Mouse (Mus musculus): ENCODE measurements around the gene Cnpy3. TPM values are rescaled to one million over a fixed set of nuclear protein-coding genes. Genes with fewer than 3 reads are reported as not detected.

Gene Cnpy3
- polyA plus RNA-seq, 2 experiments, result 67.3 to 69.3 TPM

DNA sequence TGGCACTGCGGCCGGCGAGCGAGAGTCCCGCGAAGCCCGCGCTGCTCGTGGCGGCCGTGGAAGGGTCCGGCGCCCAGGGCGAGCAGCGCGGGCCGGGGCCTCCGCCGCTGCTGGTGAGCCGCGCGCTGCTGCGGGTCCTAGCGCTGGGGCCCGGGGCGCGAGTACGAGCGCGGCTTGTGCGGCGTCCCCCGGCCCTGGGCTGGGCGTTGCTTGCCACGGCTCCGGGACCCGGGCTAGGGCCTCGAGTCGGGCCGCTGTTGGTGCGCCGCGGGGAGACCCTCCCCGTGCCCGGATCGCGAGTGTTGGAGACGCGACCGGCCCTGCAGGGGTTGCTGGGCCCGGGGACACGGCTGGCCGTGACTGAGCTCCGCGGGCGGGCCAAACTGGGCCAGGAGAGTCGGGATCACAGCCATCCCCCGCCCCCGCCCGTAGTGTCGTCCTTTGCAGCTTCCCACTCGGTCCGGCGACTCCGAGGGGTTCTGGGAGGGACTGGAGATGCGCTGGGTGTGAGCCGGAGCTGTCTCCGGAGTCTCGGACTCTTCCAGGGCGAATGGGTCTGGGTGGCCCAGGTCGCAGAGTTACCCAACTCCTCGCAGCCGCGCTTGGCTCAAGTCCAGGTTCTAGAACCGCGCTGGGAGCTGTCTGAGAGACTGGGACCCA lies 40.3 kb downstream of the Cnpy3 start:
- H3K4me2 ChIP-seq (replicated peaks; ENCODE audit: low read depth, low read length, severe bottlenecking), result peak overlapping the region; percentile 97
- peaks cover 7% of the 10 kb centered on the region for H3K4me1 ChIP-seq (ENCODE audit: control insufficient read depth, insufficient read depth, low read length)
- peak overlapping the region; percentile 88 for H3K9ac ChIP-seq (ENCODE audit: low read depth, low read length, severe bottlenecking)
- peak overlapping the region; percentile 58 for H3K27ac ChIP-seq (replicated peaks; ENCODE audit: low read depth, low read length)
- peaks cover 25% of the 10 kb centered on the region for H3K36me3 ChIP-seq (ENCODE audit: control insufficient read depth, insufficient read depth, low read length)
- DNase-seq (ENCODE audit: low spot score) (no peak), ATAC-seq (ENCODE audit: low FRiP score, low read depth) (peak; percentile 47)
- no peak for TF ChIP-seq POLR2A (IDR thresholded peaks at IDR 0.05; ENCODE audit: borderline replicate concordance, extremely low read depth, insufficient read depth, insufficient read length)
- H3K9me3 ChIP-seq (ENCODE audit: control insufficient read depth, low read length), result no peaks in the 10 kb centered on the region
- peak overlapping the region; percentile 99 for H3K4me3 ChIP-seq (replicated peaks; ENCODE audit: low read length)
- no peaks in the 10 kb centered on the region for H3K27me3 ChIP-seq (ENCODE audit: control insufficient read depth, insufficient read depth, low read length)
- 1% methylated on average over 37 of the region's 76 CpGs for WGBS

DNA sequence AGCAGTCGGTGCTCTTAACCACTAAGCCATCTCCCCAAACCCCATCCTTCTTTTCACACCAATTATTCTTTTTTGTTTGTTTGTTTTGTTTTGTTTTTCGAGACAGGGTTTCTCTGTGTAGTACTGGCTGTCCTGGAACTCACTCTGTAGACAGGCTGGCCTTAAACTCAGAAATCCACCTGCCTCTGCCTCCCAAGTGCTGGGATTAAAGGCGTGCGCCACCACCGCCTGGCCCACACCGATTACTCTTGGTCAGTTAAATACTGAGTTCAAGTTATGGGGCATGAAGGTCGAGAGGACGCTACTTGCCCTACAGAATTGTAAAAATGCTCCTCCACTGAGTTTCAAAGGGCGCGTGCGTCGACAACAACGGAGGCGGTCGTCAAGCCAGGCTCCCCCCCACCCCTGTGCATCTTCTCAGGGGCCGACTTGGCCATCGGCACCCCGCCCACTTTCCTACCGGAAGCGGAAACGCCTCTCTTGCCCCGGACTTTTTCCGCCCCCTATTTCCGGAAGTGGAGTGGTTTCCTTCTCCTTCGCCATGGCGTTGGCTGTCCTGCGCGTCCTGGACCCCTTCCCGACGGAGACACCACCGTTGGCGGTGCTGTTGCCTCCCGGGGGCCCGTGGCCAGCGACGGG lies 40.9 kb downstream of the Cnpy3 start, which contains the start of gene Pex6:
Gene Pex6, plus strand, starts transcription at position 505 of the 639 bp plus-strand sequence.
- peaks cover 7% of the 10 kb centered on the region for H3K4me1 ChIP-seq (ENCODE audit: control insufficient read depth, insufficient read depth, low read length)
- peaks cover 19% of the 10 kb centered on the region for H3K36me3 ChIP-seq (ENCODE audit: control insufficient read depth, insufficient read depth, low read length)
- H3K9ac ChIP-seq (ENCODE audit: low read depth, low read length, severe bottlenecking), result peak within 1 kb of the TSS; percentile 88
- H3K27ac ChIP-seq (replicated peaks; ENCODE audit: low read depth, low read length), result peak within 1 kb of the TSS; percentile 58
- 7% methylated on average over 36 of the region's 36 CpGs for WGBS
- H3K9me3 ChIP-seq (ENCODE audit: control insufficient read depth, low read length), result no peaks in the 10 kb centered on the region
- TF ChIP-seq POLR2A (IDR thresholded peaks at IDR 0.05; ENCODE audit: borderline replicate concordance, extremely low read depth, insufficient read depth, insufficient read length), result peak; percentile 34; the same call in 1 of the 2 replicates
- H3K4me3 ChIP-seq (replicated peaks; ENCODE audit: low read length), result peak within 1 kb of the TSS; percentile 99
- no peaks in the 10 kb centered on the region for H3K27me3 ChIP-seq (ENCODE audit: control insufficient read depth, insufficient read depth, low read length)
- DNase-seq (ENCODE audit: low spot score), result peak; percentile 97
- peak; percentile 94 for ATAC-seq (ENCODE audit: low FRiP score, low read depth)
- peak within 1 kb of the TSS; percentile 97 for H3K4me2 ChIP-seq (replicated peaks; ENCODE audit: low read depth, low read length, severe bottlenecking)

DNA sequence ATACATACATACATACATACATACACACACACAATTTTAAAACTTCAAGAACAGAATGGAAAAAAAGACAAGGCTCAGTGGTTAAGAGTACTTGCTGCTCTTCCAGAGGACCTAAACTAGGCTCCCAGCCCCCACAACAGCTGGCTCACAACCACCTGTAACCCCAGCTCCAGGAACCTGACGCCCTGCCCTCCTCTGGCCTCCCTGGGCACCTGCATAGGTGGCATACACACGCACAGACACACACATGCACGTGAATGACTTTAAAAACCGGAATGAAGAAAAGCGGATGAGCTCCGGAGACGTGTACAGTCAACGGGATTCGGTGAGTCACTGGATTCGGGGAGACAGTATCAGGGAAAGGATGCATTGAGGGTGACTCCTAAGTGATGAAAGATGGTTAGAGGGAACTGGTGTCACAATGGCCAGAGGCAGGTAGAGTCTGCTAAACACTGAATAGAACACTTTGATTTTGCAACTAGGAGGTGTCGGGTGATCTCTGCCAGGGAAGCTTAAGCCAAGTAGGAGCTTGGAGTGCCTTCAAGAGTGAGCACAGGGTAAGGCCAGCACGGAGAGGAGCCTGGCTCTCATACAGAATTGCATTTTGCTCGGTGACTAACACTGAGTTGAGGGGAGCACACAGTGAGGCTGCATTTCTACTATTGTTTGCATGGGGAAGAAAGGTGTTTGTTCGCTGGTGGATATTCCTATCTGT lies 45.5 kb downstream of the Cnpy3 start:
- WGBS, result 92% methylated on average over 14 of the region's 14 CpGs
- TF ChIP-seq POLR2A (IDR thresholded peaks at IDR 0.05; ENCODE audit: borderline replicate concordance, extremely low read depth, insufficient read depth, insufficient read length), result no peak
- Histone ChIP-seq H3K4me1 (ENCODE audit: control insufficient read depth, insufficient read depth, low read length) (peaks cover 22% of the 10 kb centered on the region), H3K4me2 (replicated peaks; ENCODE audit: low read depth, low read length, severe bottlenecking) (no peak overlapping the region), H3K4me3 (replicated peaks; ENCODE audit: low read length) (no peak overlapping the region), H3K9me3 (ENCODE audit: control insufficient read depth, low read length) (no peaks in the 10 kb centered on the region), H3K27ac (replicated peaks; ENCODE audit: low read depth, low read length) (no peak overlapping the region), H3K9ac (ENCODE audit: low read depth, low read length, severe bottlenecking) (no peak overlapping the region), H3K27me3 (ENCODE audit: control insufficient read depth, insufficient read depth, low read length) (no peaks in the 10 kb centered on the region), H3K36me3 (ENCODE audit: control insufficient read depth, insufficient read depth, low read length) (no peaks in the 10 kb centered on the region)
- ATAC-seq (ENCODE audit: low FRiP score, low read depth) (no peak), DNase-seq (ENCODE audit: low spot score) (no peak)

DNA sequence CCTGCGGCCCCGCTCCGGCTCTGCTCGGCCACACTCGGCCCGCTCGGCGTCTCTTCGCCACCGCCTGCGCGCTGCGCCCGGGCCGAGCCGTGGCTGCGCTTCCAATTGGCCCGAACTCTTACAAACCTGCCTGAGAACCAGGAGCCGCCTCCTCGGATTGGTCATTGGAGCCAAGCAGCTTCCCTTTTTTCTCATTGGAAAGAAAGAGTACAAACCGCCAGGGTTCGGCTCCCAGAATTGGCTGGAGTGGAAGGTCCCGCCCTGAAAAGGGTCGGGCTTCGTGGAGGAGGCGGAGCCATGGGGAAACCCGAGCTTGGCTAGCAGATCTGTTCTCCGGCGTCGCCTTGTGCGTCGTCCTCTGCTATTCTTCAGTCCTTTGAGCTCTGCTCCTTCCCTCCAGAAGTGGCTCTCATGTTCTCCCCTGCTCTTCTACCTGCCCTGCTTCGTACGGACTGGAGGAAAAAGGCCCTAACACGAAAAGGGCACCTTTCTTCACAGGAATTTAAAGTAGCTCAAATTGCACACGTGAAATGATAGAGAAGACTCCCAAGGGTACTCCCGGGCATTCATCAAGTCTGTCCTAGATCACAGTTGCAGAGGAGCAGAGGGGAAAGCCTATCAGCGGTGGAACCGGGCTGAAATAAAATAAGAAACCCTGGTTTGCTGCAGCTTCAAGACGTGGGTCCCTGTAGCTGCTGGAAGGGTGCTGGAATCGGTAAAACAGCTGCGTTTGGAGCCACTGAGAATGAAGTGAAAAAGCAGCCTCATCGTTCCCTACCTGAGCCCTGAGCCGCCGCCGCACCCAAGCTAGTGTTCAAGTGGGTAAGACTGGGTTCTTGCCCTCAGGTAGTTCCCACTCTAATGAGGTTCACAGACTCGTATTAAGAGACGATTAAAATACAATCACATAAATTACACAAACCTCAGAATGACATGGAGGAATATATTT lies 46.9 kb downstream of the Cnpy3 start, which contains the start of gene Ppp2r5d:
Gene Ppp2r5d, minus strand, starts transcription at position 225 of the 949 bp plus-strand sequence.
- peak; percentile 99 for DNase-seq (ENCODE audit: low spot score)
- WGBS, result under 1% methylated on average over 48 of the region's 48 CpGs

More for the DNA sequence above, 46.9 kb downstream of the Cnpy3 start, which contains the start of gene Ppp2r5d:
- H3K27ac ChIP-seq (replicated peaks; ENCODE audit: low read depth, low read length), result peak within 1 kb of the TSS; percentile 85
- peak within 1 kb of the TSS; percentile 92 for H3K9ac ChIP-seq (ENCODE audit: low read depth, low read length, severe bottlenecking)
- H3K36me3 ChIP-seq (ENCODE audit: control insufficient read depth, insufficient read depth, low read length), result no peaks in the 10 kb centered on the region
- H3K4me2 ChIP-seq (replicated peaks; ENCODE audit: low read depth, low read length, severe bottlenecking), result peak within 1 kb of the TSS; percentile 73
- H3K4me3 ChIP-seq (replicated peaks; ENCODE audit: low read length), result peak within 1 kb of the TSS; percentile 91
- H3K4me1 ChIP-seq (ENCODE audit: control insufficient read depth, insufficient read depth, low read length), result peaks cover 22% of the 10 kb centered on the region
- H3K9me3 ChIP-seq (ENCODE audit: control insufficient read depth, low read length), result no peaks in the 10 kb centered on the region
- TF ChIP-seq POLR2A (IDR thresholded peaks at IDR 0.05; ENCODE audit: borderline replicate concordance, extremely low read depth, insufficient read depth, insufficient read length), result peak; percentile 77
- no peaks in the 10 kb centered on the region for H3K27me3 ChIP-seq (ENCODE audit: control insufficient read depth, insufficient read depth, low read length)
- ATAC-seq (ENCODE audit: low FRiP score, low read depth), result peak; percentile 96

Data from limb, embryonic 14.5 days (tissue).